Mouse (Mus musculus) embryonic fibroblast, embryonic 13.5 days (primary cell): ENCODE measurements around the gene Pkn2.

Experiments
- CTCF ChIP-seq: IDR thresholded peaks from 2 replicates; pipeline ENCODE4 v1.5.1; 2011; ENCODE audit warnings: mild to moderate bottlenecking, control low read depth, low read length, moderate library complexity, borderline replicate concordance; ENCODE audit not compliant: insufficient read depth
- POLR2A ChIP-seq: IDR thresholded peaks from 2 replicates; pipeline ENCODE4 v1.6.1; 2011; ENCODE audit warnings: low read depth, mild to moderate bottlenecking, control low read depth, low read length, moderate library complexity

DNA sequence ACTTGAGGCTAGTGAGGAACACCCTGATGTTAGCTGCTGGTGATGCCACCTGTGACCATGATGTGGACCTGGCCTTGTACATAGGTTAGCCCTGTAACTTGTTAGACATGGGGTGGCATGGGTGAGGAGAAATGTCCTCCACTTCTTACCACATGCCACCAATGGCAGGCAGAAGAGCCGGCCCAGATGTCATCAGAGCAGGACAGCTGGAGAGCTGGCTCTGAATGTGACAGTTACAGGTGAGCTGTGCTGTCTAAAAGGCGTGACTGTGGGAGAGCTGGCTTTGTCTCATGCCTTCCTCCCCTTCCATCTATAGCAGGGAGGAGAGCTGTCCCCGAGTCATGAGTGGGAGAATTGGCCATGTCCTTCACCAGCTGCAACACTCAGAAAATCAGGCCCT is 86.2 kb downstream of the Pkn2 start:
- no peak for TF ChIP-seq CTCF
- TF ChIP-seq POLR2A = no peak
